Mouse (Mus musculus) cerebellum, adult 2 months (tissue): ENCODE data around the gene Snrnp25. TPM values are rescaled to one million over a fixed set of nuclear protein-coding genes. Genes with fewer than 3 reads are reported as not detected.

Experiments
- DNase-seq, 2 experiments: peaks; one replicate each; pipeline ENCODE4 v3.0.0; 2021
- H3K27ac ChIP-seq: fragments of 200-500 bp; 2 replicates; pipeline ENCODE4 v1.5.1; 2012; ENCODE audit warnings: low read length, control low read depth, inconsistent platforms; ENCODE audit not compliant: insufficient read depth
- H3K27me3 ChIP-seq: fragments of 200-500 bp; 2 replicates; pipeline ENCODE4 v1.6.1; 2012; ENCODE audit warnings: inconsistent platforms, mild to moderate bottlenecking, low read length, moderate library complexity; ENCODE audit not compliant: control insufficient read depth, insufficient read depth
- H3K4me1 ChIP-seq: fragments of 200-500 bp; 2 replicates; pipeline ENCODE4 v1.6.1; 2011; ENCODE audit warnings: low read length; ENCODE audit not compliant: control insufficient read depth, insufficient read depth
- H3K4me3 ChIP-seq: fragments of 200-500 bp; replicated peaks from 2 replicates; pipeline ENCODE3; 2011; ENCODE audit warnings: mild to moderate bottlenecking, low read depth, low read length, control low read depth; ENCODE audit not compliant: insufficient read depth
- CTCF ChIP-seq: fragments of 200-500 bp; IDR thresholded peaks from 2 replicates; pipeline ENCODE4 v1.5.1; 2011; ENCODE audit warnings: low read depth, mild to moderate bottlenecking, control low read depth, low read length, moderate library complexity, borderline replicate concordance; ENCODE audit not compliant: insufficient read depth
- POLR2A ChIP-seq: fragments of 200-500 bp; IDR thresholded peaks from 2 replicates; pipeline ENCODE4 v1.6.1; 2011; ENCODE audit warnings: low read length, control low read depth, borderline replicate concordance; ENCODE audit not compliant: insufficient read depth
- WGBS: fragments of 180-500 bp; shearing (Covaris S2); methylation state at CpG from one replicate; pipeline ENCODE4 v1.1.7; 2018; 5-methylcytosine and 5-hydroxymethylcytosine counted together
- polyA plus RNA-seq: library from polyadenylated mRNA; depleted of rRNA; stranded (reverse); fragments of >200 nt; gene quantifications from 2 replicates; pipeline ENCODE4 v1.2.3, GENCODE M21; 2012

The Snrnp25 gene
- polyA plus RNA-seq, 1 experiment, result 51.5 TPM

GRCm38 (mm10) chr11:32216851-32217250 is 11.6 kb downstream of the Snrnp25 start:
- WGBS, result 19% methylated on average over 8 of the region's 8 CpGs
- DNase-seq, result peak; percentile 73 to 81
- Histone ChIP-seq H3K27me3 (no peaks in the 10 kb centered on the region), H3K27ac (no peak overlapping the region), H3K4me1 (0 out of 2 replicates have a peak, but pooled peaks cover 3% of the 10 kb centered on the region), H3K4me3 (no peak overlapping the region)
- TF ChIP-seq CTCF (peak; percentile 93), POLR2A (no peak)

DNA sequence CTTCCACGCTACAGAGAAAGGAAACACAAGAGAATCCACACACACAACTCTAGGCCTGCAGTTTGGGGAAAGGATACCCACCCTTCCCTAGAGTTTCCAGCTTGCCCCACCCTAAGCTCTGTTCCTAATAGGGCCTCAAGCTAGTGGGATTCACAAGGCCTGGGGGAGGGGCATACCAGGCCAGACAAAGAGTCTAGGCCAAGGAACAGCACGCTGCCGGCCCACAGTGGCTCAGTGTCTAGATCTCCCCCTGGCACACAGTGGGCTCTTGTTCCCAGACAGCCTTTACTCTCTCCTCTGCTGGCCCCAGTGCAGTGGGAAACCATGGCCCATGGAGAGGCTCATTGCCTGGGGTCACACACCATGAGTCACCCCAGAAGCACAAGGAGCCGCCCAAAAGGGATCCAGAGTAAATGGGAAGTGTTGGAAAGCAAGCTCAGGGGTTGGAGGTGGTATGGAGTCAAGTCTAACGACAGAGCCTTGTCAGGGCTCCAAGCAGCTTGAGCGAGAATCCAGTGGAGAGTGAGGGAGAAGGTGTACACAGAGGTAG is 13.4 kb downstream of the Snrnp25 start:
- WGBS, result 70% methylated on average over 6 of the region's 6 CpGs
- no peak overlapping the region for H3K27ac ChIP-seq
- TF ChIP-seq POLR2A, result no peak
- TF ChIP-seq CTCF, result no peak
- no peak for DNase-seq
- peaks cover 11% of the 10 kb centered on the region for H3K4me1 ChIP-seq
- H3K4me3 ChIP-seq, result no peak overlapping the region
- H3K27me3 ChIP-seq, result no peaks in the 10 kb centered on the region

DNA sequence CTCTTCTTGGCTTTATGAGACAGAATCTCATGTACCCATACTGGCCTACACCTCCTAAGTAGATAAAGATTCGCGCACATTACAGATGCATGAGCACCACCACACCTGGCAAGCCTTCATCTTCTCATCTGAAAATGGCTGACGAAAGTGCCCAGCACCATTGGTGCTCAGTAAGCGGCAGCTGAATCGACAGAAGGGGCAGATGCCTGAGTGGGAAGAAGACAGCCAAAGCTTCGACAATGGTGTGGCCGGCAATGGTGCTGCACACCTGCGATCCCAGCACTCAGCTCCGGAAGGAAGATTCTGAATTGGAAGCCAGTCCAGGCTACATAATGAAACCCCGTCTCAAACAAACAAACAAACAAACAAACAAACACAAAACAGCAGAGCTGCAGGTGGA is 14.1 kb downstream of the Snrnp25 start:
- TF ChIP-seq CTCF (no peak), POLR2A (no peak)
- H3K4me1 ChIP-seq, result peaks cover 11% of the 10 kb centered on the region

GRCm38 (mm10) chr11:32220607-32221224 is 15.5 kb downstream of the Snrnp25 start:
- no peak for TF ChIP-seq POLR2A
- no peak for TF ChIP-seq CTCF
- 72% methylated on average over 10 of the region's 10 CpGs for WGBS
- no peak overlapping the region for H3K27ac ChIP-seq
- peak overlapping the region; percentile 7 for H3K4me3 ChIP-seq
- no peaks in the 10 kb centered on the region for H3K27me3 ChIP-seq
- peaks cover 17% of the 10 kb centered on the region for H3K4me1 ChIP-seq
- DNase-seq, result peak in 1 of 2 experiments; percentile 23

More for the DNA sequence above, 14.1 kb downstream of the Snrnp25 start:
- DNase-seq, result no peak
- 74% methylated on average over 10 of the region's 10 CpGs for WGBS
- no peak overlapping the region for H3K4me3 ChIP-seq
- no peaks in the 10 kb centered on the region for H3K27me3 ChIP-seq
- H3K27ac ChIP-seq, result no peak overlapping the region

- Histone ChIP-seq H3K4me3 (peak overlapping the region; percentile 57), H3K27ac (no peak overlapping the region), H3K27me3 (no peaks in the 10 kb centered on the region), H3K4me1 (peaks cover 17% of the 10 kb centered on the region)
- TF ChIP-seq CTCF (no peak), POLR2A (no peak)
- 4% methylated on average over 46 of the region's 46 CpGs for WGBS
- DNase-seq, result peak in 1 of 2 experiments; percentile 63
These were observed 16.2 kb downstream of the Snrnp25 start for GRCm38 (mm10) chr11:32221225-32221950.

GRCm38 (mm10) chr11:32221951-32222409 is 16.8 kb downstream of the Snrnp25 start, which contains the start of gene Rhbdf1:
Gene Rhbdf1 (minus strand): TSS chr11:32222300.
- DNase-seq, result peak in 1 of 2 experiments; percentile 69
- peak within 1 kb of the TSS; percentile 57 for H3K4me3 ChIP-seq

GRCm38 (mm10) chr11:32222570-32223194 is 17.5 kb downstream of the Snrnp25 start:
- peaks cover 18% of the 10 kb centered on the region for H3K4me1 ChIP-seq
- WGBS, result 35% methylated on average over 21 of the region's 21 CpGs
- no peaks in the 10 kb centered on the region for H3K27me3 ChIP-seq
- DNase-seq, result peak in 1 of 2 experiments; percentile 33
- H3K4me3 ChIP-seq, result peak overlapping the region; percentile 57
- TF ChIP-seq POLR2A, result no peak
- TF ChIP-seq CTCF, result no peak
- H3K27ac ChIP-seq, result no peak overlapping the region

More at GRCm38 (mm10) chr11:32221951-32222409, 16.8 kb downstream of the Snrnp25 start, which contains the start of gene Rhbdf1:
- TF ChIP-seq POLR2A (no peak), CTCF (no peak)
- WGBS, result under 1% methylated on average over 71 of the region's 72 CpGs
- Histone ChIP-seq H3K4me1 (peaks cover 17% of the 10 kb centered on the region), H3K27ac (no peak within 1 kb of the TSS), H3K27me3 (no peaks in the 10 kb centered on the region)
